Mouse (Mus musculus): Measurements from ENCODE around the gene Olfr1308.

GRCm38 (mm10) chr2:112012608-112013007 is 47.9 kb upstream of the Olfr1308 start, which contains the start of gene Olfr1310:
- TF ChIP-seq CTCF (IDR thresholded peaks at IDR 0.05), result no peak
- TF ChIP-seq EP300 (IDR thresholded peaks at IDR 0.05), result no peak
